Mouse (Mus musculus) intestine, postnatal 0 days (tissue): ENCODE measurements around the gene Igsf9. TPM values are rescaled to one million over a fixed set of nuclear protein-coding genes. Genes with fewer than 3 reads are reported as not detected.

Source experiments
- ATAC-seq: fragments of 200-750 bp; cut with Nextera tagmentation; 2 replicates; pipeline ENCODE4 v1.8.0; 2017; ENCODE audit warnings: mild to moderate bottlenecking, moderate TSS enrichment, moderate library complexity
- H3K27ac ChIP-seq: fragments of 300-500 bp; sonication (generic); 2 replicates; pipeline ENCODE4 v1.5.1; 2014; ENCODE audit warnings: mild to moderate bottlenecking, low read depth, low read length, moderate library complexity
- H3K27me3 ChIP-seq: fragments of 300-500 bp; sonication (generic); replicated peaks from 2 replicates; pipeline ENCODE4 v1.6.1; 2014; ENCODE audit warnings: low read length, mixed read lengths; ENCODE audit not compliant: control insufficient read depth, insufficient read depth
- H3K36me3 ChIP-seq: fragments of 300-500 bp; sonication (generic); 2 replicates; pipeline ENCODE4 v1.6.1; 2014; ENCODE audit warnings: mild to moderate bottlenecking, moderate library complexity; ENCODE audit not compliant: control insufficient read depth, insufficient read depth
- H3K4me1 ChIP-seq: fragments of 300-500 bp; sonication (generic); replicated peaks from 2 replicates; pipeline ENCODE4 v1.6.1; 2014; ENCODE audit warnings: antibody characterized with exemption, low read length, mixed read lengths; ENCODE audit not compliant: control insufficient read depth, insufficient read depth
- H3K4me2 ChIP-seq: fragments of 300-500 bp; sonication (generic); replicated peaks from 2 replicates; pipeline ENCODE4 v1.6.1; 2014; ENCODE audit warnings: low read depth, mild to moderate bottlenecking, moderate library complexity
- H3K4me3 ChIP-seq: fragments of 300-500 bp; sonication (generic); 2 replicates; pipeline ENCODE4 v1.5.1; 2014; ENCODE audit warnings: low read depth, low read length
- H3K9ac ChIP-seq: fragments of 300-500 bp; sonication (generic); 2 replicates; pipeline ENCODE4 v1.6.1; 2014; ENCODE audit warnings: mild to moderate bottlenecking, low read depth, low read length
- H3K9me3 ChIP-seq: fragments of 300-500 bp; sonication (generic); 2 replicates; pipeline ENCODE4 v1.6.1; 2016; ENCODE audit warnings: mixed run types; ENCODE audit not compliant: control insufficient read depth
- CTCF ChIP-seq: sonication (generic); IDR thresholded peaks from 2 replicates; pipeline ENCODE4 v1.5.1; 2016; ENCODE audit warnings: low read depth, mild to moderate bottlenecking, control low read depth, antibody characterized with exemption, moderate library complexity
- WGBS: fragments of 180-500 bp; shearing (Covaris S2); extraction: QIAGEN DNeasy Blood & Tissue Kit; methylation state at CpG from one replicate; pipeline ENCODE4 v1.1.7; 2014; 5-methylcytosine and 5-hydroxymethylcytosine counted together
- polyA plus RNA-seq: library from polyadenylated mRNA; unstranded; fragments of >200 nt; fragmentation: Nextera tagmentation; extraction: Ambion mirVana; gene quantifications from 2 replicates; pipeline ENCODE4 v1.2.1, GENCODE M21; 2015

Igsf9 gene
- polyA plus RNA-seq, 1 experiment from 2014 or later, result 73.4 TPM

- Histone ChIP-seq H3K27me3 (no peaks in the 10 kb centered on the region), H3K27ac (no peak overlapping the region; the same call in 1 of the 2 replicates), H3K9me3 (no peaks in the 10 kb centered on the region), H3K4me1 (no peaks in the 10 kb centered on the region), H3K4me3 (no peak overlapping the region), H3K4me2 (no peak overlapping the region), H3K36me3 (peaks cover 68% of the 10 kb centered on the region), H3K9ac (no peak overlapping the region)
- TF ChIP-seq CTCF, result no peak
- WGBS, result 78% methylated on average over 17 of the region's 17 CpGs
- ATAC-seq, result no peak
These were observed 14.4 kb downstream of the Igsf9 start for GRCm38 (mm10) chr1:172496030-172496429.

- Histone ChIP-seq H3K36me3 (peaks cover 54% of the 10 kb centered on the region), H3K9me3 (no peaks in the 10 kb centered on the region), H3K4me3 (no peak overlapping the region), H3K27me3 (no peaks in the 10 kb centered on the region), H3K4me2 (no peak overlapping the region), H3K4me1 (peaks cover 7% of the 10 kb centered on the region), H3K27ac (peak overlapping the region; percentile 7; the same call in 1 of the 2 replicates), H3K9ac (no peak overlapping the region)
- TF ChIP-seq CTCF, result no peak
- ATAC-seq, result no peak
- WGBS, result 82% methylated on average over 9 of the region's 10 CpGs
These were observed 15.8 kb downstream of the Igsf9 start for GRCm38 (mm10) chr1:172497428-172497827.

GRCm38 (mm10) chr1:172499765-172500441, 18.3 kb downstream of the Igsf9 start, which contains the start of gene Tagln2:
TSS of gene Tagln2 (plus strand) at chr1:172500047.
- peak; percentile 60 for TF ChIP-seq CTCF
- peak within 1 kb of the TSS; percentile 85 for H3K4me2 ChIP-seq
- peak within 1 kb of the TSS; percentile 71 for H3K9ac ChIP-seq
- peaks cover 17% of the 10 kb centered on the region for H3K4me1 ChIP-seq
- 1% methylated on average over 30 of the region's 30 CpGs for WGBS
- ATAC-seq, result peak; percentile 64
- peak within 1 kb of the TSS; percentile 93 for H3K27ac ChIP-seq
- no peaks in the 10 kb centered on the region for H3K9me3 ChIP-seq
- H3K27me3 ChIP-seq, result no peaks in the 10 kb centered on the region
- peak within 1 kb of the TSS; percentile 76 for H3K4me3 ChIP-seq
- H3K36me3 ChIP-seq, result peaks cover 37% of the 10 kb centered on the region

GRCm38 (mm10) chr1:172500451-172501370, 19.1 kb downstream of the Igsf9 start:
- ATAC-seq, result peak; percentile 61
- under 1% methylated on average over 56 of the region's 56 CpGs for WGBS
- H3K9me3 ChIP-seq, result no peaks in the 10 kb centered on the region

DNA sequence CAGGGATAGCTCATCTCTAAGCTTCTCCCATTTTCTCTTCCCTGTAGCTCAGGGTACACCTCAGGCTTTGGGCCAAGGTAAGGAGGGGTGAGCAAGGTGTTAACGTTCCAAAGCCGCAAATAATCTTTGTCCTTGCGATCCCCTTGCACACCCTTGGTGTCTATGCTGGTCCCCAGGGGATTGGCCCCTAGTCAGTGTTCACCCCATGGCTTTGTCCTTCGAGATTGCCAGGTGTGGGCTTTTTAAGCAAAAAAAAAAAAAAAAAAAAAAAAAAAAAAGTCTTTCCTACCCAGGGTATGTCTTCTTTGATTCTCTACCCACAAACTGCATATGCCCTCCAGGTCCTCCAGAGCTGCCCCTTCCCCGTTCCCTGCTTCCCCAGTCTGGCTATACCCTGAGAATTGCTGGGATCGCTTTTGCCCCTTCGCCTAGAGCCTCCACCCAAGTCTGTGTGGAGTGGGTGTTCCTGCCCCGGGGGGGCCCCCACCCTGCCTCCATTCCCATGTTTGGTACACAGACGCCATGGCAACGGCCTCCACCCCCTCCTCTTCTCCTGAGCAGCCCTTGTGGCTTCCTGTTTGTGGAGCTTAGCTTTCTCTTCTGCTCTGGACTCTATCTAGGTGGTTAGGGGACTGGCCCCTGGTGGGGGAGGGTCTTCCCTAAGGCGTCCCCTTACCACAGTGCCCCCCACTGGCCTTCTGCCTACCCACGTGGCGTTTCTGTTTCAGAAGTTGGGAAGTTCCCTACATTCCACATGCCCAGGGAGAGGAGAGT, 20.0 kb downstream of the Igsf9 start:
- Histone ChIP-seq H3K4me2 (peak overlapping the region; percentile 85), H3K36me3 (peaks cover 37% of the 10 kb centered on the region), H3K9me3 (no peaks in the 10 kb centered on the region), H3K4me3 (peak overlapping the region; percentile 76), H3K27ac (peak overlapping the region; percentile 93), H3K27me3 (no peaks in the 10 kb centered on the region), H3K4me1 (peaks cover 17% of the 10 kb centered on the region), H3K9ac (peak overlapping the region; percentile 71)
- WGBS, result 11% methylated on average over 13 of the region's 13 CpGs
- peak; percentile 41; the same call in 1 of the 2 replicates for TF ChIP-seq CTCF
- 0 out of 2 replicates have a peak, but pooled peaks have one; percentile 24 for ATAC-seq

More at GRCm38 (mm10) chr1:172500451-172501370, 19.1 kb downstream of the Igsf9 start:
- TF ChIP-seq CTCF, result no peak
- H3K4me2 ChIP-seq, result peak overlapping the region; percentile 85
- H3K27ac ChIP-seq, result peak overlapping the region; percentile 93
- H3K9ac ChIP-seq, result peak overlapping the region; percentile 71
- no peaks in the 10 kb centered on the region for H3K27me3 ChIP-seq
- peak overlapping the region; percentile 76 for H3K4me3 ChIP-seq
- peaks cover 37% of the 10 kb centered on the region for H3K36me3 ChIP-seq
- H3K4me1 ChIP-seq, result peaks cover 17% of the 10 kb centered on the region
